Mouse (Mus musculus) left cerebral cortex, postnatal 25 days (tissue): ENCODE results near the gene Slc25a36. TPM values are rescaled to one million over a fixed set of nuclear protein-coding genes. Genes with fewer than 3 reads are reported as not detected.

Source experiments
- DNase-seq, 2 experiments: peaks; one replicate each; pipeline ENCODE4 v3.0.0; 2022; ENCODE audit warnings: low spot score in 2 of 2, mixed read lengths in 1 of 2
- intact Hi-C: fragments of 180-260 bp; cut with DNase I; formaldehyde crosslinking; loops from one replicate; pipeline ENCODE4 v1.15.1; 2025
- total RNA-seq, 2 experiments: library from RNA; stranded (reverse); gene quantifications; 2 replicates each; pipeline ENCODE4 v1.2.3; 2021

The Slc25a36 gene
- total RNA-seq, result 10 to 100 TPM; 69.3 to 82.3 TPM

DNA sequence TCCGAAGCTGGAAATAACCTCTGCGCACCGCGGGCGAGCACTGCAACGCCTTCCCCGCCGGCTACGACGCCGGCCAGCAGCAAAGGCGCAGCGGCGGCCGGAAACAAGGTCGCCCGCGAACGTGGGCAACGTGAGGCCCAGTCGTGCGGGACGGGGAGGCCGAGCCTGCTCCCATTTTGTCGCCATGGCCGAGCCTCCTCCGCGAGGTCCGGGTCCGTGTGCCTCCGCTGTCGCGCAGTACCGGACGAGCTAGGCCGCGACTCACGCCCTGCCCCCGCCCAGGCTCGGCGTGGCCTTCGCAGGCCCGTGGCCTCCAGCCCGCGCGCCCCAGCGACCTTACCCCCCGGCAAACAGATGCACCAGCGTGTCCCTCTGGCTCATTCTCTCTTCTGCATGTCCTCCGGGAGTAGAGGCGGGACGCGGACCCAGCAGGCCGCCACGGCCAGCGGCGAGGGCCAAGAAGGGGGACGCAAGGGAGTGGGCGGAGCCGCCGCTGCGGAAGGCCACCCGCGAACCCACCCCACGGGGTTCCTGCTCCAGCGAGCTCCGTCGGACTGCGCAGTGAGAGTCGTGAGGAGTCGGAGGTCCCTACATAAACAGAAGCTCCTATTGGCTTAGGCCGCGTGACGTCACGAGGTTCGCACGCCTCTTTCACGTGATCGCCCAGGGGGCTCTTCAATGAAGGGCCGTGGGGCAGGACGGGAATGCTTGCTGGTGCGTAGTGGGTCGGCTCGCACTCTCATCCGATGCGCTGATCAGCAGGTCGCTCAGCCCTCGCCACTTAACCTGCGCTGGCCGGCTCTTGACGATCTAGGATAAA is at the start of gene Slc25a36:
Gene Slc25a36, minus strand, starts transcription at position 587 of the 820 bp plus-strand sequence.
- peak; percentile 98 to 99 for DNase-seq
- intact Hi-C loops, result loop anchor here (5.0 kb wide), 1 partner anchor 52 kb away; no protein-coding TSS in a partner anchor

DNA sequence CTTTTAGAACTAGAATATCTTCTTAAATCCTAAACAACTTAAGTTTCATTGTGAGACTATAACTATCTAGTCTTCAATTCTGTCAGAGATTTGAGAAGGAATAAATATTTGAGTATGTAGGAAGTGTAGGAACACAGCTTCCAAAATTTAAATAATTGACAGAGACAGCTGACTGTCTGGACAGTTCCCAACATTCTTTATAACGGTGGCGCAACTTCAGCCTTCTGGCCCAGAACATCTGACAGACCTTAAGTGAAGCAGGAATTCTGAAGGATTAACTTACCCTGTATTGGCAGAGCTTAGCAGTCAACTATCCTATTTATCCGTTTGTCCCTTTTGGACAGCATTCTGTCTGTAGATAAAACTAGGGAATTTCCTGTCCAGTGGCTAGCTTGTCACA is 47.5 kb upstream of the Slc25a36 start:
- DNase-seq, result no peak
- intact Hi-C loops, result no loop called here

DNA sequence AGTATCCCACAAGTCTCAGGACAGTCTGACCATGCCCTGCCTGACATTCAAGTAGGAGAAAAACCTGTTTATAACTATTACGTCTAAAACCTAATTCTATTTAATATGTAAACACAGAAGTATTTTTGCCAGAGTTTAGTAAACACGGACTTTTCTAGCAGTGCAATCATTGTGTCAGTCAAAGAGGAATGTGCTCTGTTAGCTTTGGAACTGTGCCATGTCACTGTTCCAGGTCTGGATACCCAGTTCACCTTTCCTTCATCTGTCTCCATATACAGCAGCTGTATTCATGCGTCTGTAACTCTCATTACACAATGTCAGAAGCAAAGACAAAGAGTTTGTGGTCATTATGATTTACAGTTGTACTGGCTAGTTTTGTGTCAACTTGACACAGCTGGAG is 45.0 kb upstream of the Slc25a36 start:
- DNase-seq, result no peak
- intact Hi-C loops, result no loop called here

DNA sequence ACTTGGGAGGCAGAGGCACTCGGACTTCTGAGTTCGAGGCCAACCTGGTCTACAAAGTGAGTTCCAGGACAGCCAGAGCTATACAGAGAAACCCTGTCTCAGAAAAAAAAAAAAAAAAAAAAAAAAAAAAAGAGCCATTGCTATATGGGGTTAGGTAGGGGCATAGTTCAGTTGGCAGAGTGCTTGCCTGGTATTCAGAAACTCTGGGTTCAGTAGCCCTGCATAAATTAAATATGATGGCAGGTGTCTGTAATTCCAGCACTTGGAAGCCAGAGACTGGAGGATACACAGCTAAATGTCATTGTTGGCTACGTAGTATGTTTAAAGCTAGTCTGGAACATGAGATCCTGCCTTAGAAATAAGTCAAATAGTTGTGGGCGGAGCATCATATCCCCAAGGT is 44.0 kb upstream of the Slc25a36 start:
- DNase-seq, result no peak
- intact Hi-C loops, result no loop called here

DNA sequence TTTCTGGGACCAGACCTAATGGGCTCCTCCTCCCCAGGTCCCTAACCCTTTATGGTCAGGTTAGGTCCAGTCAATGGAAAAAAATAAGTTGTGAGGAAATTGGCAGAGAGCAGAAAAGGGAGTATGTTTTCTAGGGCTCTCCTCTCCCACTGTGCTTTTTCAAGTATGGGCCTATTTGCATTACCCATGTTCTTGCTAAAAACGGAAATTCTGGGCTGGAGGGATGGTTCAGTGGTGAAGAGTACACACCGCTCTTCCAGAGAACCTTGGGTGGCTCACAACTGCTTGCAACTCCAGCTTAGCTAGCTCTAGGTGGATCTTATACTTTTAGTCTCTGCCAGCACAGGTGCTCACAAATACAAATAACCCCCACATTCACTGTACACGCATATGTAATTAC is 42.0 kb upstream of the Slc25a36 start:
- intact Hi-C loops, result no loop called here

DNA sequence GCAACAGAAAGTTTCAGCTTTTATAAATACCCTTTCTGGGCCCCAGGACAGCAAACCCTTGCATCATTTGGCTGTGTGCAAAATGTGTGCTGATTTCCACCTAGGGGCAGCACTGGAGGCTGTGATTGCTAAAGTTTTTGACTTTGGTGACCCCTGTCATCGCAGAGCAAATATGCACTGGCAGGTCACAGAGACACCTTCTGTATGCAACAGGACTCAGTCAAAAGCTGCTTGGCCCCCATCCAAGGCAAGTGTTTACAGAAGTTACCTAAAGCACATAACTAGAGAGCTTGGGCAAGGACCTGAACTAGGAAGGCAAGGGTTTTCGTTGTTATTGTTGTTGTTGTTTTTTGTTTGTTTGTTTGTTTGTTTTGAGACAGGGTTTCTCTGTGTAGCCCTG is 36.3 kb upstream of the Slc25a36 start:
- intact Hi-C loops, result no loop called here
- DNase-seq, result no peak

More for the DNA sequence above, 42.0 kb upstream of the Slc25a36 start:
- no peak for DNase-seq

DNA sequence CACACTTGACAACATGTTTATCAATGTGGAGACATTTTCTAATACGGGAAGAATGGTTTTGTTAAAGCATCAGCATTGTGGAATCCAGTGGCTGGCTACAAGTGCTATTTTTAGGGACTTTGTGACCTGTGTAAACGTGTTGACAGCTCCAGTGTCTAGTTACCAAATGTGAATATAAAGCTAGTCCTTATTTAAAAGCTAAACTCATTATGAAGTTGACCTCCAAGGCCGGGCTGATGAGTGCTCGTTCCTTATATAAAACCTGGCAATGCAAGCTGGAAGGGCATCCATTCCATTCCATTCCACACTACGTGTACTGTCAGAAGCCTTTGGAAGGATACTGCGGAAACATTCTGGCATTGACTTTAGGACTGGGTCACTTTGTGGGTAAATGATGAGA is 34.4 kb upstream of the Slc25a36 start:
- no peak for DNase-seq
- intact Hi-C loops, result no loop called here

DNA sequence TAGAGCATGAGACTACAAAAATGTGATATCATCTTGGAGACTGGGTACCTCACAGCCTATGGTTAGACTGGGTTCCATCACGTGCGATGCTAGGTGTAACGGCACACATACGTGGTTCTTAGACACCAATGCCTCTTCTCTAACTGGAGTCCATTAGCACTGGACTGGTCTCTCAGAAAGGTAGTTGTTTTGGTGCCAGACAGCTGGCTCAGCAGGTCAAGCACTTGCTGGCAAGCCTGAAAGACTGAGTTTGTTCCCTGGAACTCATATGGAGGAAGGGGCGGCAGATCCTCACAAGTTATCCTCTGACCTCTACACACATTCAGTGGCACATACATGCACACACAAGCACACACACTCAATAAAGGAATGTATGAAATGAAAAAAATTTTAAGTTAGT is 32.5 kb upstream of the Slc25a36 start:
- no peak for DNase-seq
- intact Hi-C loops, result no loop called here

DNA sequence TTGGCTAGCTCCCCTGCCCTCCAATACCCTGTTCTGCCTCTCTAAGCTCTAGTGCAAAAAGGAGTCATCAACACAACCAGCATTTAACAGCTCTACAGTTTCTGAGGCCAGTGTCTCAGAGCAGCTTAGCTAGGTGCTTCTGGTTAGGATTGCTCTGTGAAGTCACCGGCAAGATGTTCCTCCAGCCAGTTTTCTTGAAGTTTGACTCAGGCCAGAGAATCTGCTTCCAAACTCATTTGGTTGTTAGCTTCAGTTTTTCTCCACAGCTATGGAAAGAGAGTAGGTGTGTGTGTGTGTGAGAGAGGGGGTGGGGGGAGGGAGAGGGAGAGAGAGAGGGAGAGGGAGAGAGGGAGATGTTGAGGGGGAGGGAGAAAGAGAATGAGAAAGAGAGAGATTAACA is 31.6 kb upstream of the Slc25a36 start:
- intact Hi-C loops, result no loop called here
- DNase-seq, result peak in 1 of 2 experiments; percentile 39

DNA sequence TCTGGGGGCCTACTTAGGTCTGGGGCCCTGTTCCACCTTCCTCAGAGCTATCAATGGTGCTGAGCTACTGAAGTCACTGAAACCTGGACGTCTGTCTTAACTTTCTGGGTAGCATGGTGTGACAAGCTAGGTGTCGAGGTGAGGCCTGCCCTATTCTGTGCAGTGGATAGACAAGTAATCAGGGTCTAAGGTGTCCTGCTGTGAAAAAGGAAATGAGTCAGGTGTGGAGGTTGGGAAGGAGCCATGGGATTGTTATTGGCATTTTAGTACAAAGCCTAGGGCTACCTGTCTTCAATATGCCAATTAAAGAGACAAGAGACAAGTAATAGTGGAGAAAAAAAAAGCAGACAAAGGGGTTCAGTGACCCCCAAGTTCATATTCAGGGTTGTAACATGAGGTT is 30.8 kb upstream of the Slc25a36 start:
- no peak for DNase-seq
- intact Hi-C loops, result no loop called here

DNA sequence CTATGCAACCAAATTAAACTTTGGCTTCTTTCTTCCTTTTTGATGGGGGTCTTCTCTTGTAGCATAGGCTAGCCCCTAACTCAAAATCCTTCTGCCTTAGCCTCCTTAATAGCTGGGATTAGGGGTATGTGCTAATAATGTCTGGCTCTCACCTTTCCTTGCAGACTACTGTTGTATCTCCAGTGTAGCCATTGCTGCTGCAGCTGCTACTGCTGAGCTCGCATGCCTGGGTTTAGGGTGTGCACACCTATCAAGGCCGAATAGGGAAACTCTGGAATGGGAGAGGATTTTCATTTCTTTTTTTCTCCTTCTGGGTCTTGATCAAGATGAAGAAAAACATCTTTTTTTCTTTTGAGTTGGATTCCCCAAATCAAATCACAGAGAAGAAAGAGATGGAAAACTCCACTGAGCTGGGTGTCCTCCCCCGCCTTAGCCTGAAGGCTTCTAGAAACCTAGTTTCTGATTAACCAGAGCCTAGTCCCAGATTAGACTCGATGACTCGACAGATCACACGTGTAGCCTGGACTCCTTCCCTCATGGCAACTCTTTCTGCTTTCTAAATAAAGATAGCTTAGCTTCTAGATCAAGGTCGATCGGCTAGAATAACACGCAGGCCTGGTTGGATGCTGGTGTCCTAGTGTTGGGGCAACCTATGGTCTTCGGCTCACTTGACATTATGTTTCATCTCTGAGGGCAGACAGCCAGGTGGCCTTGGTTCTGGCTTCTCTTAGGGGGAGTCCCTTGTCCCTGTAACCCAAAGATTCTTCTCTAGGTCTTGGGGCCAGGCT is 29.4 kb upstream of the Slc25a36 start:
- intact Hi-C loops, result no loop called here
- peak in 1 of 2 experiments; percentile 69 for DNase-seq

DNA sequence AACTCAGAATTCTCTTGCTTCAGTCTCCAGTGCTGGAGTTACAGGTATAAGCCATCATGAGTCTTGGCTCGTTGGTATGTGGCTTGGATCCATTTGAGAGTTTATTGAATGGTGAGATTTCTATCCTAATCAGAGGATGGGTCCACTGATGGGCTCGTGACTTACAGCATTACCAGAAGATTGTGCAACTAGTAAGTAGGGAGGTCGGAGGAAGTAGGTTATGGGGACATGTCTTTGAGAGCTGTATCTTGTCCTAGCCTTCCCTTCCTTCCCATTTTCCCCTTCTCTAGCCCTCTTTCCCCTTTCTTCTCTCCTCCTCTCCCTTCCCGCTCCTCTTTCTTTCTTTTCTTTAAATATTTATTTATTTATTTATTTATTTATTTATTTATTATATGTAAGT is 26.7 kb upstream of the Slc25a36 start:
- no peak for DNase-seq
- intact Hi-C loops, result no loop called here

DNA sequence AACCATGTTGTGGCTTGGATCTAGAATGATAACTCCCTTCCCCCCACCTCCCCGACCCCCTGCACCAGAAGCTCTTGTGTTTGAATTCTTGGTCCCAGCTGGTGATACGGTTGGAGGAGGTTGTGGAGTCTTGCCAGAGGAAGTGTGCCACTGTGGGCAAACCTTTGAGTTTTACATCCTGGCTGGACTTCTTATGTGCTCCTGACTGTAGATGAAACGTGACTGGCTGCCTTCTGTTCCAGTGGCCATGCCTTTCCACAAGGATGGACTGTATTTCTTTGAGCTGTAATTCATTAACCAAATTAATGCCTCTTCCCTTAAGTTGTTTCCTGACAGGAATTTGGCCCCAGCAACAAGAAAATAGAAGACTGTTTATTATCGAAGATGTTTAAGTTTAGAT is 26.2 kb upstream of the Slc25a36 start:
- intact Hi-C loops, result no loop called here
- no peak for DNase-seq

DNA sequence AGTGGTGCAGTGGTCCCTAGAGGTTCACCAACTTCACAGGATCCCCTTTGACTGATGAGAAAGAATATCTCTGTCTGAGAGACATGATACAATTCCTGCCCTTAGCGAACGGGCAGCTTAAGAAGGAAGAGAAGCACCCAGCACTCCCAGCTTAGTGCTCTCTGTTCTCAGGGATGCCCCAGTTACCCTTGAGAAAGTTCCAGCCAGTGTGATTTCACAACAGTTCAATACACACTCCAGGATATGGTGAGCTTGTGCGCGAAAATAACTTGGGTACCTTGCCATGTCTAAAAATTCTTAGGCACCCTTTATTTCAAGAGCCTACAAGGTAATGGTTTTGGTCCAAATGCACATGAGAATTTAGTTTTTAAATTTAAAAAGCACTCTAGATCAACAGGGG is 24.9 kb upstream of the Slc25a36 start:
- peak in 1 of 2 experiments; percentile 14 for DNase-seq
- intact Hi-C loops, result no loop called here

DNA sequence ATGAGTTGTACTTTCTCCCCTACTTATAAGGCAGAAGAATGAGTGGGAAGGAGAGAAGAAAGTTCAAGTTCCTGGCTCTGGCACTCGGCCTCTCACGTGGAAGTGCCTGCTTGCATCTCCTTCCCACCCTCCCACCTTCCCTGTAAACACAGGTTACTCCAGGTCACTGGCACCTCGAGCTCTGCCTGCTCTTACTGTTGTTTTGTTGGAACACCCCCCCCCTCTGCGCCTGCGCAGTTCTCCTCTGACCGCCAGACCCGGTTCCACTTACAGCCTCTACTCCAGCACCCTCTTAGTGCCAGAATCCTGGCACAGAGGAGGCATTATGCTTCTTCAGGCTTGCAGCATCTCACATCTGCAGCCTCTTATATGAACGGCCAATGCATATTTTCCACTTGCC is 22.2 kb upstream of the Slc25a36 start:
- intact Hi-C loops, result no loop called here
- DNase-seq, result no peak

DNA sequence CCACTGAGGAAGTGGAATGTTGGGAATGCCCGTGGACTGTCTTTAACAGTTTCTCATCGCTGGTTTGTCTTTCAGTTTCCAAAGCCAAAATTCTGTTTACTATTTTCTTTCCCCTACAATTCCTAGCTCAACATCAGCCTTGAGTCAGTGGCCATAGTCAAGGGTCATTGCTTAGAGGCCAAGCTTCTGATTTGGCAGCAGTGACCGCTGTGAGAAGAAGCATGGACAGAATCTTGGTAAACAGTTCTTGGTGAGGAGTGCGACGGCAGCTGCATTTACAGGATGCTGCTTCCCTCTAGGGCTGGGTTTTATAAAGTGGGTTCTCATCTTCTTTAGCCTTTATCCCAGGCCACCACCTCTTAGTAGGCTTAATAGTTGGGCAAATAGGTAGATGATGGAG is 19.0 kb upstream of the Slc25a36 start:
- DNase-seq, result no peak
- intact Hi-C loops, result no loop called here

DNA sequence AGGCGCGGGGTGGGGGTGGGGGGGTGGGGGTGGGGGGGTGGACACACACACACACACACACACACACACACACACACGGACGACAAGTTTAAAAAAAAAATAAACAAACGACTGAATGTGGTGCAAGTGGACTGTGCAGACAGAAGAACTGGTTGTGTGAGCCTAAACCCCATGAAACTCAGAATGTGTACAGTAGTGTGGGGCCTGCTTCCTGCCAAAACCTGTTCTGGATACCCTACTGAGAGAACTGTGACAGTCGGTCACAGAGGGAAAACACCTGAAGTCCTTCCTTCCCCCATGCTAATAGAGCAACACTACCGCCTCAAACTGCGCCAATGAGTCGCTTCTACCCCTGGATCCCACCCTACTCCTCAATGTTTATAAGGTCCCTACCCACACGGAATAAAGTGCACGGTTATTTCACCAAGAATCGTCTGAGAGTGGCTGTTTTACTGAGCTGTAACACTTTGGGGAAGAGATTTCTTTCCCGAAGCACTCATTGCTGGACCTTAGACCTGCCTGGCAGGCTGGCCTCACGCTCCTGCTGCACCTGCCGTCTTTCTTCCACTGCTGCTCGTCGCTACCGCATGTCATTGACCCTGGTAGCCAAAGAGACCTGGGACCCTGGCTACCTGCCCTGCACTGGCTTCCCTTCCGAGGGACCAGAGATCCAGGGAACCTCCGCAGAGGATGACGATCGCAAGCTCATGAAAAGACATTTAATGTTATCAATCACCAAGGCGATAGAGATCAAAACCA is 13.2 kb upstream of the Slc25a36 start:
- intact Hi-C loops, result no loop called here
- no peak for DNase-seq

DNA sequence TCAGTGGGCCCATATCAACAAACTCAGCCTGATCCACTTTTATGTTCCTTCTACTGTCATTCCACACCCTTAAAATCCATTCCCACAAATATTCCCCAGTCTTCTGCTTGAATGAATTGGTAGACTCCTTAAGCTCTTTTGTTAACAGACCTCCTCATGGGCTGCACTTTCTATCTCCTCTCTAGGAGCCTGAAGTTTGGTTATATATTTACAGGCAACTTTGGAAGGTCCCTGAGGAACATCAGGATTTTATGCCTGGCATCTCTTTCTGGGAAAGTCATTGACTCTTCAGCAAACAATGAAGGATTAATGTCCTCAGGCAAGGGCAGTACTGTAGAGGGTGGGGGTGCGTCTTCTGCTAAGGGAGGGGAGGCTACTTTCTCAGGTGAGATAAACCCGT is 10.5 kb upstream of the Slc25a36 start:
- intact Hi-C loops, result no loop called here
- DNase-seq, result no peak

DNA sequence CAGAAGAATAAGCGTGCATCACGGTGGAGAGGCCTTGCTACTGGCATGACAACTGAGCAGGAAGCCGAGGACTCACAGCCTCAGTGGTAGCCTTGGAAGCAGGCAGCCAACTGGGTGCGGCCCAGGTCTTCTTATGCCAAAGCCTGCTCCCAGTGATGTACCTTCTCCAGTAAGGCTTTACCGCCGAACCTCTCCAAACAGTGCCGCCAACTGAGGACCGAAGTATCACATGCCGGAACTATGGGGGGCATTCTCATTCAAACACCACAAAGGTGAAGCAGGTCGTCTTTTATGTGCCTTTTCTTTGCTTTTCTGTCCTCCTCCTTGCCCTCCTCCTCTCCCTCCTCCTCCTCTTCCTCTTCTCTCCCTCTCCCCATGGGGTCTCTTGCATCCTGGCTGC is 3.3 kb upstream of the Slc25a36 start:
- DNase-seq, result no peak
- intact Hi-C loops, result loop anchor here (5.0 kb wide), 1 partner anchor 48 kb away; no protein-coding TSS in a partner anchor

DNA sequence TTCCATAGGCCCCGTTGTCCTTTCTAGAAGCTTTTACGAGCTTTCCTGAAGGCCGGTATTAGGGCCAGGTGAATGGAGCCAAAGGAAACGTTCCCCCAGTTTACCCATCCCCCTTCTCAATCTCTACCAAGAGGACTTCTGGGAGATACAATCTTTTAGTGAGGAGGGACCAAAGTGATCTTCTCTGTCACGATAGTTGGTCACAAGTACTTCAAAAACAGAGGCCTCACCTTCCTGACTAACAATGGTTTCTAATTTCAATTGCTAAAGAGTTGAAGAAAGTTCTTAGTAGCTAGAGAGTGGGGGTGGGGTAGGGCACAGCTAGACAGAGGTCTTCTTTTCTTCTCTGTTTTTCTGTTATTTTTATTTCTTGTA is 2.6 kb upstream of the Slc25a36 start:
- intact Hi-C loops, result loop anchor here (5.0 kb wide), 1 partner anchor 49 kb away; no protein-coding TSS in a partner anchor
- DNase-seq, result no peak
